Mouse (Mus musculus) spleen, adult 18-20 months (tissue): Measurements from ENCODE around the gene Mfsd6l.

Source experiments
- DNase-seq, 2 experiments: peaks; one replicate each; pipeline ENCODE4 v3.0.0; 2022; ENCODE audit warnings: mixed read lengths in 2 of 2

Mfsd6l gene

GRCm38 (mm10) chr11:68607046-68607445 lies 51.1 kb downstream of the Mfsd6l start:
- no peak for DNase-seq
